Mouse (Mus musculus): Measurements from ENCODE around the gene Elk3.

GRCm38 (mm10) chr10:93294547-93295219 is 16.3 kb downstream of the Elk3 start:
- TF ChIP-seq CTCF (IDR thresholded peaks at IDR 0.05; ENCODE audit: insufficient read depth, low read length) (no peak), POLR2A (IDR thresholded peaks at IDR 0.05; ENCODE audit: borderline replicate concordance, extremely low read depth, low read depth, low read length) (no peak)
